Mouse (Mus musculus): ENCODE measurements around the gene Fgf6. TPM values are rescaled to one million over a fixed set of nuclear protein-coding genes. Genes with fewer than 3 reads are reported as not detected.

Gene Fgf6
- total RNA-seq, 2 experiments from 2014 or later, result 5.0 to 9.3 TPM

GRCm38 (mm10) chr6:127064815-127065214 lies 49.4 kb downstream of the Fgf6 start:
- intact Hi-C loops (cut with DNase I), result no loop called here
- no peak for DNase-seq

- intact Hi-C loops (cut with DNase I), result loop anchor here (5.0 kb wide), 1 partner anchor 36 kb away; no protein-coding TSS in a partner anchor
- DNase-seq, result no peak
Measured at GRCm38 (mm10) chr6:127072817-127073216, 57.4 kb downstream of the Fgf6 start, which contains the start of gene Fgf23. Gene Fgf23, plus strand, starts transcription at chr6:127072902.

Other genes starting within 250 kb of the Fgf6 start
- gene Ndufa9, start 166.4 kb upstream of the Fgf6 start, total RNA-seq (2021), result 100 to 1,000 TPM; 320 to 335 TPM
- gene Akap3, start 162.5 kb upstream of the Fgf6 start, total RNA-seq (2021), result not detected
- gene Dyrk4, start 93.7 kb upstream of the Fgf6 start, total RNA-seq (2021), result not detected
- under 1 TPM; 0.47 to 0.64 TPM for gene Rad51ap1, start 76.0 kb upstream of the Fgf6 start, total RNA-seq (2021)
- gene D6Wsu163e, start 75.6 kb upstream of the Fgf6 start, total RNA-seq (2021), result 1 to 10 TPM; 6.3 to 8.4 TPM
- not detected for gene Fgf23, start 57.3 kb downstream of the Fgf6 start, total RNA-seq (2021)
- gene Tigar, start 94.0 kb downstream of the Fgf6 start, total RNA-seq (2021), result 10 to 100 TPM; 80.9 to 85.1 TPM
- gene Ccnd2, start 136.6 kb downstream of the Fgf6 start, total RNA-seq (2021), result 10 to 100 TPM; 15.0 to 16.6 TPM